In the genomic region with DNA sequence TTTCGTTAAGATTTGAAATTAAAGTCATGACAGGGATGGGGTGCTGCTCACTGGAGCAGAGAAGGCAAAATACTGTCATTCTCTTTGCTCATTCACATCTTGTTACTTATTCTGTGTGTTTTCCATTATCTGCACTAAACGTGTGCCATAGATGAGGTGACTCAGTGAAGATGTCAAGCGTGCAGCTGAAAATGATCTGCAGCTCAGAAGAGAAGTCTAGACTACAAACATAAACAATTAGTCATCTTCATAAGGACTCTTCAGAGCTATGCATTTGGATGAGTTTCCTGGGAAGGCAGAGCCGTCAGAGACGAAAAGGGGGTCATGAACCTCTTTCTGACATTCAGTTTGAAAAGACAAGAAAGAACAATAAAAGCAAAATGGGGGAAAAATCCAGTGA, we compare ENCODE assay signal across 26 mouse cellular contexts.
DNase-seq lines count a peak whose midpoint lies in the region; ATAC-seq and TF ChIP-seq lines count a peak whose summit lies in the region.
"Had no signal": no experiment of that assay in that cellular context is flagged by ENCODE, and none has a peak within 500 bp of the region (broad histone marks: within the 10 kb centered on the region; RNA-seq: fewer than 3 reads in every experiment).

No protein-coding gene starts in this region.

- no peaks in the 10 kb centered on the region for H3K27me3 ChIP-seq in lung, embryonic 16.5 days (ENCODE audit: control insufficient read depth, insufficient read depth, low read depth, low read length)
- no peaks in the 10 kb centered on the region for H3K27me3 ChIP-seq in Patski
- H3K27me3 ChIP-seq in hindbrain, embryonic 13.5 days, result no peaks in the 10 kb centered on the region
- H3K27me3 ChIP-seq: embryonic facial prominence, embryonic 12.5 days; forebrain, embryonic 12.5 days; intestine, embryonic 15.5 days had no signal

- no peak overlapping the region for H3K9ac ChIP-seq in lung, embryonic 16.5 days (ENCODE audit: low read length)
- H3K9ac ChIP-seq in hindbrain, embryonic 13.5 days, result no peak overlapping the region
- H3K9ac ChIP-seq: embryonic facial prominence, embryonic 12.5 days; forebrain, embryonic 12.5 days; forebrain, postnatal 0 days; hindbrain, embryonic 14.5 days; intestine, embryonic 15.5 days had no signal

- in situ Hi-C loops in Patski (cut with MboI; ENCODE audit: low pct_unique_long_range_greater_than_20kb), result no loop called here

- H3K27ac ChIP-seq in lung, embryonic 16.5 days (ENCODE audit: low read length), result no peak overlapping the region
- H3K27ac ChIP-seq in hindbrain, embryonic 13.5 days, result no peak overlapping the region
- H3K27ac ChIP-seq: embryonic facial prominence, embryonic 12.5 days; forebrain, embryonic 12.5 days; gastrocnemius, adult 2 months; heart, embryonic 10.5 days; hindbrain, embryonic 14.5 days; intestine, embryonic 15.5 days had no signal

- no peak overlapping the region for H3K4me2 ChIP-seq in lung, embryonic 16.5 days (ENCODE audit: low read depth, low read length)
- no peak overlapping the region for H3K4me2 ChIP-seq in hindbrain, embryonic 13.5 days
- H3K4me2 ChIP-seq: embryonic facial prominence, embryonic 12.5 days; forebrain, embryonic 12.5 days; hindbrain, embryonic 14.5 days; intestine, embryonic 15.5 days had no signal

- POLR2A ChIA-PET in Patski (lab: Charles Lee), result no interaction called here

- no peaks in the 10 kb centered on the region for H3K36me3 ChIP-seq in lung, embryonic 16.5 days (ENCODE audit: control insufficient read depth, insufficient read depth, low read length)
- H3K36me3 ChIP-seq in hindbrain, embryonic 13.5 days, result no peaks in the 10 kb centered on the region
- H3K36me3 ChIP-seq: embryonic facial prominence, embryonic 12.5 days; forebrain, embryonic 12.5 days; G1E; heart, embryonic 10.5 days; intestine, embryonic 15.5 days had no signal

- no peaks in the 10 kb centered on the region for H3K9me3 ChIP-seq in lung, embryonic 16.5 days (ENCODE audit: control insufficient read depth, low read length)
- no peaks in the 10 kb centered on the region for H3K9me3 ChIP-seq in hindbrain, embryonic 13.5 days
- H3K9me3 ChIP-seq: embryonic facial prominence, embryonic 12.5 days; forebrain, embryonic 12.5 days; G1E; heart, embryonic 10.5 days; intestine, embryonic 15.5 days had no signal

- DNase-seq in lung, postnatal 36 days, result no peak
- peak; percentile 38 for DNase-seq in Muller cell, postnatal 12 days (ENCODE audit: inconsistent ontology term)
- DNase-seq in Patski (ENCODE audit: low read depth, low spot score), result peak; percentile 41
- peak; percentile 4 for DNase-seq in retina, postnatal 1 day
- DNase-seq in spleen, postnatal 14 days (ENCODE audit: low spot score in 2 of 2), result no peak
- DNase-seq: adrenal gland, adult 2 months; adrenal gland, postnatal 25 days; B cell, adult 2 months; cerebellum, adult 11 months; cerebellum, adult 8-10 months; cerebellum, postnatal 14 days; embryo, embryonic 11 days; forebrain, postnatal 0 days; gastrocnemius, adult 2 months; gastrocnemius, postnatal 36 days; heart, adult 18-20 months; heart, postnatal 10 days had no signal

- no peaks in the 10 kb centered on the region for H3K4me1 ChIP-seq in lung, embryonic 16.5 days (replicated peaks; ENCODE audit: control insufficient read depth, insufficient read depth, low read length)
- H3K4me1 ChIP-seq in hindbrain, embryonic 13.5 days (replicated peaks), result no peaks in the 10 kb centered on the region
- H3K4me1 ChIP-seq: embryonic facial prominence, embryonic 12.5 days; forebrain, embryonic 12.5 days; heart, embryonic 10.5 days; intestine, embryonic 15.5 days had no signal

- H3K4me3 ChIP-seq in lung, embryonic 16.5 days (ENCODE audit: low read length), result no peak overlapping the region
- H3K4me3 ChIP-seq in hindbrain, embryonic 13.5 days, result no peak overlapping the region
- H3K4me3 ChIP-seq: embryonic facial prominence, embryonic 12.5 days; forebrain, embryonic 12.5 days; gastrocnemius, adult 2 months; heart, embryonic 10.5 days; intestine, embryonic 15.5 days had no signal

- ATAC-seq in lung, embryonic 16.5 days (ENCODE audit: low read depth), result 0 out of 2 replicates have a peak, but pooled peaks have one; percentile 36
- ATAC-seq in Patski, result no peak
- ATAC-seq in hindbrain, embryonic 13.5 days (ENCODE audit: low FRiP score), result no peak
- ATAC-seq: CD4-positive, CD25-positive, alpha-beta regulatory T cell, adult 4 months; forebrain, postnatal 0 days; intestine, embryonic 15.5 days had no signal

- WGBS in lung, embryonic 16.5 days, result 41% methylated on average over 5 of the region's 5 CpGs
- 42% methylated on average over 5 of the region's 5 CpGs for WGBS in hindbrain, embryonic 13.5 days

- no peak for TF ChIP-seq CTCF in Patski (IDR thresholded peaks at IDR 0.05)

- CTCF ChIA-PET in Patski (lab: Charles Lee), result interaction anchor here (1.2 kb wide), 1 partner anchor 31 kb away, joined by 4 read pairs; no protein-coding TSS in a partner anchor

Comparison
In these comparisons a context has a peak if more than half of its experiments do, and no peak if none do; other contexts are left out.
1. DNase-seq: peak in Muller cell, postnatal 12 days (single experiment), Patski (single experiment) and retina, postnatal 1 day (single experiment); none in lung, postnatal 36 days (single experiment) and spleen, postnatal 14 days (0 of 2).